Mouse (Mus musculus): ENCODE results near the gene Gm17428.

- TF ChIP-seq CTCF (IDR thresholded peaks at IDR 0.05; ENCODE audit: insufficient read depth, low read length) (no peak), POLR2A (IDR thresholded peaks at IDR 0.05; ENCODE audit: borderline replicate concordance, extremely low read depth, low read depth, low read length) (no peak)
These were observed 21.3 kb upstream of the Gm17428 start for GRCm38 (mm10) chr14:54955481-54955880.
